Mouse (Mus musculus) liver, postnatal 0 days (tissue): Measurements from ENCODE around the gene Arfgef2.

ENCODE experiments used
- CTCF ChIP-seq: sonication (generic); IDR thresholded peaks from 2 replicates; pipeline ENCODE4 v1.5.1; 2016; ENCODE audit warnings: antibody characterized with exemption, low read depth
- EP300 ChIP-seq: IDR thresholded peaks from 2 replicates; pipeline ENCODE4 v1.6.1; 2016; ENCODE audit warnings: antibody characterized with exemption, low read depth, mild to moderate bottlenecking

- TF ChIP-seq CTCF (no peak), EP300 (no peak)
Observed at GRCm38 (mm10) chr2:166934416-166934815, 129.0 kb downstream of the Arfgef2 start.
